Mouse (Mus musculus) heart, postnatal 0 days (tissue): ENCODE measurements at regions not wholly inside any gene's neighbourhood (a gene's known extent, or its start where the extent isn't known, plus 50 kb on each side); places are given as distances from the start of the nearest gene placed in this dataset.

Experiments
- ATAC-seq: fragments of 200-750 bp; cut with Nextera tagmentation; 2 replicates; pipeline ENCODE4 v1.8.0; 2017; ENCODE audit warnings: low read depth, moderate number of reproducible peaks, moderate library complexity; ENCODE audit not compliant: insufficient read depth
- DNase-seq: peaks from one replicate; pipeline ENCODE4 v3.0.0-alpha.2; 2016; ENCODE audit warnings: low spot score
- H3K27ac ChIP-seq: fragments of 300-500 bp; sonication (generic); 2 replicates; pipeline ENCODE4 v1.5.1; 2014; ENCODE audit warnings: low read depth, mild to moderate bottlenecking
- H3K27me3 ChIP-seq: fragments of 300-500 bp; sonication (generic); 2 replicates; pipeline ENCODE4 v1.6.1; 2014; ENCODE audit warnings: low read length, mixed read lengths; ENCODE audit not compliant: control insufficient read depth, insufficient read depth
- H3K36me3 ChIP-seq: fragments of 300-500 bp; sonication (generic); replicated peaks from 2 replicates; pipeline ENCODE4 v1.6.1; 2014; ENCODE audit warnings: low read length, mixed read lengths; ENCODE audit not compliant: control insufficient read depth, insufficient read depth
- H3K4me1 ChIP-seq: fragments of 300-500 bp; sonication (generic); 2 replicates; pipeline ENCODE4 v1.6.1; 2014; ENCODE audit warnings: antibody characterized with exemption; ENCODE audit not compliant: control insufficient read depth, insufficient read depth
- H3K4me2 ChIP-seq: fragments of 300-500 bp; sonication (generic); 2 replicates; pipeline ENCODE4 v1.6.1; 2014; ENCODE audit warnings: low read depth, mild to moderate bottlenecking, low read length, moderate library complexity
- H3K4me3 ChIP-seq: fragments of 300-500 bp; sonication (generic); 2 replicates; pipeline ENCODE4 v1.5.1; 2014; ENCODE audit warnings: low read depth, low read length
- H3K9ac ChIP-seq: fragments of 300-500 bp; sonication (generic); replicated peaks from 2 replicates; pipeline ENCODE4 v1.6.1; 2014; ENCODE audit warnings: low read depth, low read length, mixed read lengths
- H3K9me3 ChIP-seq: fragments of 300-500 bp; sonication (generic); replicated peaks from 2 replicates; pipeline ENCODE4 v1.6.1; 2016; ENCODE audit warnings: low read length; ENCODE audit not compliant: control insufficient read depth
- CTCF ChIP-seq: IDR thresholded peaks from 2 replicates; pipeline ENCODE4 v1.5.1; 2016; ENCODE audit warnings: antibody characterized with exemption, control low read depth, low read depth
- EP300 ChIP-seq: IDR thresholded peaks from 2 replicates; pipeline ENCODE4 v1.6.1; 2016; ENCODE audit warnings: antibody characterized with exemption, low read depth
- WGBS: fragments of 180-500 bp; shearing (Covaris S2); extraction: QIAGEN DNeasy Blood & Tissue Kit; methylation state at CpG from one replicate; pipeline ENCODE4 v1.1.7; 2014; 5-methylcytosine and 5-hydroxymethylcytosine counted together

- TF ChIP-seq CTCF (no peak), EP300 (no peak)
- H3K4me1 ChIP-seq, result 0 out of 2 replicates have a peak, but pooled peaks cover 3% of the 10 kb centered on the region
- H3K4me3 ChIP-seq, result no peak overlapping the region
- ATAC-seq (no peak), DNase-seq (no peak)
- H3K36me3 ChIP-seq, result no peaks in the 10 kb centered on the region
- no peaks in the 10 kb centered on the region for H3K27me3 ChIP-seq
- no peaks in the 10 kb centered on the region for H3K9me3 ChIP-seq
- no peak overlapping the region for H3K4me2 ChIP-seq
- H3K27ac ChIP-seq, result no peak overlapping the region
- no peak overlapping the region for H3K9ac ChIP-seq
Observed at GRCm38 (mm10) chr13:80946034-80946433, 62.9 kb downstream of the Arrdc3 start.

- Histone ChIP-seq H3K9ac (no peak overlapping the region), H3K36me3 (no peaks in the 10 kb centered on the region), H3K9me3 (no peaks in the 10 kb centered on the region), H3K27me3 (no peaks in the 10 kb centered on the region), H3K4me1 (peaks cover 4% of the 10 kb centered on the region; the same call in 1 of the 2 replicates), H3K4me3 (no peak overlapping the region), H3K4me2 (no peak overlapping the region), H3K27ac (no peak overlapping the region)
- no peak for TF ChIP-seq CTCF
- no peak for TF ChIP-seq EP300
- 69% methylated on average over 6 of the region's 6 CpGs for WGBS
- ATAC-seq (no peak), DNase-seq (no peak)
Observed at GRCm38 (mm10) chr13:80947705-80948104, 64.5 kb downstream of the Arrdc3 start.

- no peaks in the 10 kb centered on the region for H3K36me3 ChIP-seq
- H3K9me3 ChIP-seq, result no peaks in the 10 kb centered on the region
- no peaks in the 10 kb centered on the region for H3K27me3 ChIP-seq
- H3K4me2 ChIP-seq, result no peak overlapping the region
- no peak overlapping the region for H3K4me3 ChIP-seq
- TF ChIP-seq CTCF (no peak), EP300 (no peak)
- peaks cover 4% of the 10 kb centered on the region; the same call in 1 of the 2 replicates for H3K4me1 ChIP-seq
- DNase-seq (peak; percentile 32), ATAC-seq (no peak)
- whole genome bisulfite sequencing, result 46% methylated on average over 6 of the region's 6 CpGs
- no peak overlapping the region; the same call in 1 of the 2 replicates for H3K27ac ChIP-seq
- H3K9ac ChIP-seq, result no peak overlapping the region
Observed at GRCm38 (mm10) chr13:80949133-80949697, 66.0 kb downstream of the Arrdc3 start.

- Histone ChIP-seq H3K27ac (no peak overlapping the region), H3K27me3 (no peaks in the 10 kb centered on the region), H3K4me2 (no peak overlapping the region), H3K4me1 (peaks cover 4% of the 10 kb centered on the region; the same call in 1 of the 2 replicates), H3K9ac (no peak overlapping the region), H3K36me3 (no peaks in the 10 kb centered on the region), H3K4me3 (no peak overlapping the region), H3K9me3 (no peaks in the 10 kb centered on the region)
- no peak for ATAC-seq
- DNase-seq, result no peak
- 72% methylated on average over 2 of the region's 2 CpGs for WGBS
- no peak for TF ChIP-seq EP300
- TF ChIP-seq CTCF, result no peak
Observed at GRCm38 (mm10) chr13:80950239-80950638, 67.1 kb downstream of the Arrdc3 start.

DNA sequence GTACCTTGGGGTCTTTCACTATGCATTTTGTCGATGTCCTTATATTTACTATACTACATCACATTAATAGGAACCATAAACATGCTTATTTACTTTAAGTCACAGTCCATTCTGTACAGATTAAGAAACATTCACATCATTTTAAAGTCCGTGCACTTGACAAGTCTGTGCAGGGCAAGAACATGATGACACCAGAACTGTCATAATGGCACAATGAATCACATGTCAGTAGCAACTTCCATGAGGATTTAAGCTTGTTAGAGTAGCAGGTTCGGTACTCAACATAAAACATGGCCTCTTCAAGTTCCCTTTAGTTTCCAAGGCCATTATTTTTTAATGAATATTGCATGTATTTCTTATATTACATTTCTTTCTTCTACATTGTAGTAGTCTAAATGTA lies 67.6 kb downstream of the Arrdc3 start:
- Histone ChIP-seq H3K27ac (no peak overlapping the region), H3K9me3 (no peaks in the 10 kb centered on the region), H3K4me3 (no peak overlapping the region), H3K27me3 (no peaks in the 10 kb centered on the region), H3K9ac (no peak overlapping the region), H3K4me1 (peaks cover 4% of the 10 kb centered on the region; the same call in 1 of the 2 replicates), H3K4me2 (no peak overlapping the region), H3K36me3 (no peaks in the 10 kb centered on the region)
- no peak for TF ChIP-seq EP300
- no peak for TF ChIP-seq CTCF
- DNase-seq, result no peak
- no peak for ATAC-seq
- WGBS, result 85% methylated on average over 3 of the region's 3 CpGs

- H3K9me3 ChIP-seq, result no peaks in the 10 kb centered on the region
- H3K4me3 ChIP-seq, result no peak overlapping the region
- H3K9ac ChIP-seq, result no peak overlapping the region
- TF ChIP-seq EP300, result no peak
- no peak for TF ChIP-seq CTCF
- H3K4me1 ChIP-seq, result peaks cover 4% of the 10 kb centered on the region; the same call in 1 of the 2 replicates
- no peaks in the 10 kb centered on the region for H3K27me3 ChIP-seq
- no peaks in the 10 kb centered on the region for H3K36me3 ChIP-seq
- H3K4me2 ChIP-seq, result no peak overlapping the region
- DNase-seq (no peak), ATAC-seq (no peak)
- H3K27ac ChIP-seq, result no peak overlapping the region
- 82% methylated on average over 3 of the region's 3 CpGs for WGBS
Observed at GRCm38 (mm10) chr13:80951327-80951726, 68.1 kb downstream of the Arrdc3 start.
